Mouse (Mus musculus): Measurements from ENCODE around the gene Sel1l2. TPM values are rescaled to one million over a fixed set of nuclear protein-coding genes. Genes with fewer than 3 reads are reported as not detected.
"Not testable (repeated sequence)": the region's sequence is repeated elsewhere in the genome, so short reads cannot be mapped to it uniquely, and the experiment has no call there.

The Sel1l2 gene
- polyA plus RNA-seq, 1 experiment, result 23.5 TPM

- no peak for TF ChIP-seq CTCF (IDR thresholded peaks at IDR 0.05; ENCODE audit: control insufficient read depth, insufficient read depth, insufficient replicate concordance, low read depth, low read length)
- no peak for TF ChIP-seq POLR2A (IDR thresholded peaks at IDR 0.05; ENCODE audit: control insufficient read depth, low read depth, low read length)
- Histone ChIP-seq H3K27me3 (ENCODE audit: control insufficient read depth, insufficient read depth, low read length) (no peaks in the 10 kb centered on the region), H3K27ac (ENCODE audit: control insufficient read depth, insufficient read depth, low read depth, low read length) (no peak overlapping the region), H3K4me1 (ENCODE audit: control insufficient read depth, insufficient read depth, low read length) (no peaks in the 10 kb centered on the region), H3K36me3 (ENCODE audit: control insufficient read depth, insufficient read depth, low read length) (no peaks in the 10 kb centered on the region), H3K4me3 (ENCODE audit: control insufficient read depth, low read depth, low read length) (no peak overlapping the region)
Observed at GRCm38 (mm10) chr2:140215415-140215814, 174.1 kb downstream of the Sel1l2 start.

- H3K27ac ChIP-seq (ENCODE audit: control insufficient read depth, insufficient read depth, low read depth, low read length), result no peak overlapping the region
- no peaks in the 10 kb centered on the region for H3K36me3 ChIP-seq (ENCODE audit: control insufficient read depth, insufficient read depth, low read length)
- H3K4me3 ChIP-seq (ENCODE audit: control insufficient read depth, low read depth, low read length), result no peak overlapping the region
- no peaks in the 10 kb centered on the region for H3K27me3 ChIP-seq (ENCODE audit: control insufficient read depth, insufficient read depth, low read length)
- TF ChIP-seq POLR2A (IDR thresholded peaks at IDR 0.05; ENCODE audit: control insufficient read depth, low read depth, low read length) (no peak), CTCF (IDR thresholded peaks at IDR 0.05; ENCODE audit: control insufficient read depth, insufficient read depth, insufficient replicate concordance, low read depth, low read length) (no peak)
- no peaks in the 10 kb centered on the region for H3K4me1 ChIP-seq (ENCODE audit: control insufficient read depth, insufficient read depth, low read length)
Observed at GRCm38 (mm10) chr2:140214519-140215027, 174.9 kb downstream of the Sel1l2 start.

GRCm38 (mm10) chr2:140203756-140204155 lies 185.8 kb downstream of the Sel1l2 start:
- Histone ChIP-seq H3K4me3 (ENCODE audit: control insufficient read depth, low read depth, low read length) (no peak overlapping the region), H3K4me1 (ENCODE audit: control insufficient read depth, insufficient read depth, low read length) (no peaks in the 10 kb centered on the region), H3K27ac (ENCODE audit: control insufficient read depth, insufficient read depth, low read depth, low read length) (no peak overlapping the region), H3K36me3 (ENCODE audit: control insufficient read depth, insufficient read depth, low read length) (no peaks in the 10 kb centered on the region; the same call in 1 of the 2 replicates), H3K27me3 (ENCODE audit: control insufficient read depth, insufficient read depth, low read length) (no peaks in the 10 kb centered on the region)
- TF ChIP-seq POLR2A (IDR thresholded peaks at IDR 0.05; ENCODE audit: control insufficient read depth, low read depth, low read length) (no peak), CTCF (IDR thresholded peaks at IDR 0.05; ENCODE audit: control insufficient read depth, insufficient read depth, insufficient replicate concordance, low read depth, low read length) (no peak)

- H3K4me1 ChIP-seq (ENCODE audit: control insufficient read depth, insufficient read depth, low read length), result no peaks in the 10 kb centered on the region
- TF ChIP-seq CTCF (IDR thresholded peaks at IDR 0.05; ENCODE audit: control insufficient read depth, insufficient read depth, insufficient replicate concordance, low read depth, low read length) (no peak), POLR2A (IDR thresholded peaks at IDR 0.05; ENCODE audit: control insufficient read depth, low read depth, low read length) (no peak)
- H3K4me3 ChIP-seq (ENCODE audit: control insufficient read depth, low read depth, low read length), result no peak overlapping the region
- H3K27me3 ChIP-seq (ENCODE audit: control insufficient read depth, insufficient read depth, low read length), result no peaks in the 10 kb centered on the region
- H3K27ac ChIP-seq (ENCODE audit: control insufficient read depth, insufficient read depth, low read depth, low read length), result no peak overlapping the region
- no peaks in the 10 kb centered on the region; the same call in 1 of the 2 replicates for H3K36me3 ChIP-seq (ENCODE audit: control insufficient read depth, insufficient read depth, low read length)
Observed at GRCm38 (mm10) chr2:140202573-140202972, 186.9 kb downstream of the Sel1l2 start.

- Histone ChIP-seq H3K4me3 (ENCODE audit: control insufficient read depth, low read depth, low read length) (no peak overlapping the region), H3K4me1 (ENCODE audit: control insufficient read depth, insufficient read depth, low read length) (no peaks in the 10 kb centered on the region), H3K27me3 (ENCODE audit: control insufficient read depth, insufficient read depth, low read length) (no peaks in the 10 kb centered on the region), H3K27ac (ENCODE audit: control insufficient read depth, insufficient read depth, low read depth, low read length) (no peak overlapping the region), H3K36me3 (ENCODE audit: control insufficient read depth, insufficient read depth, low read length) (no peaks in the 10 kb centered on the region; the same call in 1 of the 2 replicates)
- TF ChIP-seq POLR2A (IDR thresholded peaks at IDR 0.05; ENCODE audit: control insufficient read depth, low read depth, low read length) (no peak), CTCF (IDR thresholded peaks at IDR 0.05; ENCODE audit: control insufficient read depth, insufficient read depth, insufficient replicate concordance, low read depth, low read length) (no peak)
Observed at GRCm38 (mm10) chr2:140200713-140201112, 188.8 kb downstream of the Sel1l2 start.

- H3K27me3 ChIP-seq (ENCODE audit: control insufficient read depth, insufficient read depth, low read length); H3K4me1 ChIP-seq (ENCODE audit: control insufficient read depth, insufficient read depth, low read length); H3K27ac ChIP-seq (ENCODE audit: control insufficient read depth, insufficient read depth, low read depth, low read length); H3K36me3 ChIP-seq (ENCODE audit: control insufficient read depth, insufficient read depth, low read length); H3K4me3 ChIP-seq (ENCODE audit: control insufficient read depth, low read depth, low read length): not testable (repeated sequence)
Observed at GRCm38 (mm10) chr2:140185685-140186210, 203.8 kb downstream of the Sel1l2 start.

Other genes starting within 250 kb of the Sel1l2 start
- not detected in 2 replicates for gene Gm17374, start 237.7 kb downstream of the Sel1l2 start, polyA plus RNA-seq (2012; rRNA removed)
- 0.78 and 1.9 TPM in 2 replicates for gene Esf1, start 219.1 kb downstream of the Sel1l2 start, polyA plus RNA-seq (2012; rRNA removed)
- 5.3 and 5.8 TPM in 2 replicates for gene Ndufaf5, start 219.1 kb downstream of the Sel1l2 start, polyA plus RNA-seq (2012; rRNA removed)
- gene Macrod2, start 5.6 kb upstream of the Sel1l2 start, polyA plus RNA-seq (2012; rRNA removed), result 16.3 and 20.1 TPM in 2 replicates

All from testis, adult 2 months (tissue).